Mouse (Mus musculus) bone marrow macrophage, adult 2 months (primary cell): ENCODE measurements around the gene 1700001C19Rik.

Source experiments
- CTCF ChIP-seq: IDR thresholded peaks from 2 replicates; pipeline ENCODE4 v1.5.1; 2012; ENCODE audit warnings: low read depth, mild to moderate bottlenecking, low read length, moderate library complexity
- POLR2A ChIP-seq: IDR thresholded peaks from 2 replicates; pipeline ENCODE4 v1.6.1; 2012; ENCODE audit warnings: mild to moderate bottlenecking, low read depth, low read length, borderline replicate concordance

GRCm38 (mm10) chr17:47454675-47455074 lies 17.5 kb upstream of the 1700001C19Rik start:
- no peak for TF ChIP-seq CTCF
- no peak for TF ChIP-seq POLR2A
